Mouse (Mus musculus): ENCODE data around the gene Ifnlr1. TPM values are rescaled to one million over a fixed set of nuclear protein-coding genes. Genes with fewer than 3 reads are reported as not detected.
"Not testable (repeated sequence)": the region's sequence is repeated elsewhere in the genome, so short reads cannot be mapped to it uniquely, and the experiment has no call there.

Gene Ifnlr1
- total and polyA plus RNA-seq, 3 experiments: 0.03 TPM; not detected in 2

GRCm38 (mm10) chr4:135714776-135715175 is 28.7 kb downstream of the Ifnlr1 start:
- Histone ChIP-seq H3K4me1 (ENCODE audit: control insufficient read depth in 1 of 2, insufficient read depth in 2 of 2, low read length in 2 of 2) (peaks cover 0 to 12% of the 10 kb centered on the region in 2 experiments; a peak in 2 of 4 replicates), H3K27ac (ENCODE audit: control insufficient read depth, low read depth, low read length) (no peak overlapping the region), H3K9me3 (replicated peaks; ENCODE audit: insufficient read depth, low read length) (no peaks in the 10 kb centered on the region), H3K36me3 (ENCODE audit: control insufficient read depth in 1 of 2, insufficient read depth in 2 of 2, low read length in 2 of 2) (peaks cover 0 to 8% of the 10 kb centered on the region in 2 experiments; a peak in 2 of 4 replicates), H3K4me3 (ENCODE audit: control insufficient read depth in 1 of 2, insufficient read depth in 1 of 2, low read depth in 2 of 2, low read length in 2 of 2) (no peak overlapping the region), H3K79me2 (ENCODE audit: control insufficient read depth, insufficient read depth, low read length, poor library complexity) (no peaks in the 10 kb centered on the region), H3K9ac (ENCODE audit: control insufficient read depth, low read depth, low read length, poor library complexity, severe bottlenecking) (no peak overlapping the region), H3K27me3 (ENCODE audit: control insufficient read depth in 1 of 2, insufficient read depth in 2 of 2, low read length in 2 of 2) (no peaks in the 10 kb centered on the region)
- no peak for TF ChIP-seq ELF1 (IDR thresholded peaks at IDR 0.05; ENCODE audit: low read depth, low read length)
- 0 out of 2 replicates have a peak, but pooled peaks have one; percentile 67 for TF ChIP-seq JUND (IDR thresholded peaks at IDR 0.05; ENCODE audit: low read depth, low read length)
- TF ChIP-seq ETS1 (IDR thresholded peaks at IDR 0.05; ENCODE audit: low read depth, low read length): peak; percentile 33; the same call in 1 of the 2 replicates
- peak; percentile 53 for DNase-seq (ENCODE audit: low read depth, low spot score)

- H3K27me3 ChIP-seq (ENCODE audit: control insufficient read depth in 1 of 2, insufficient read depth in 2 of 2, low read length in 2 of 2); H3K4me1 ChIP-seq (ENCODE audit: control insufficient read depth in 1 of 2, insufficient read depth in 2 of 2, low read length in 2 of 2); H3K27ac ChIP-seq (ENCODE audit: control insufficient read depth, low read depth, low read length); H3K36me3 ChIP-seq (ENCODE audit: control insufficient read depth in 1 of 2, insufficient read depth in 2 of 2, low read length in 2 of 2); DNase-seq (ENCODE audit: low read depth, low spot score); H3K4me3 ChIP-seq (ENCODE audit: control insufficient read depth in 1 of 2, insufficient read depth in 1 of 2, low read depth in 2 of 2, low read length in 2 of 2); H3K79me2 ChIP-seq (ENCODE audit: control insufficient read depth, insufficient read depth, low read length, poor library complexity); H3K9ac ChIP-seq (ENCODE audit: control insufficient read depth, low read depth, low read length, poor library complexity, severe bottlenecking); H3K9me3 ChIP-seq (replicated peaks; ENCODE audit: insufficient read depth, low read length): not testable (repeated sequence)
Observed at GRCm38 (mm10) chr4:135716438-135716837, 30.4 kb downstream of the Ifnlr1 start.

GRCm38 (mm10) chr4:135722540-135723290 is 36.6 kb downstream of the Ifnlr1 start:
- H3K9me3 ChIP-seq (replicated peaks; ENCODE audit: insufficient read depth, low read length): no peaks in the 10 kb centered on the region
- no peak overlapping the region for H3K27ac ChIP-seq (ENCODE audit: control insufficient read depth, low read depth, low read length)
- H3K9ac ChIP-seq (ENCODE audit: control insufficient read depth, low read depth, low read length, poor library complexity, severe bottlenecking): no peak overlapping the region
- TF ChIP-seq BHLHE40 (IDR thresholded peaks at IDR 0.05; ENCODE audit: borderline replicate concordance, low read depth, low read length) (no peak), RAD21 (IDR thresholded peaks at IDR 0.05; ENCODE audit: low read depth, low read length) (no peak; the same call in 1 of the 2 replicates), ZC3H11A (IDR thresholded peaks at IDR 0.05; ENCODE audit: low read depth, low read length) (no peak), CTCF (IDR thresholded peaks at IDR 0.05 in 2 of 3, conservative IDR thresholded peaks at IDR 0.05 in 1 of 3; ENCODE audit: control insufficient read depth in 1 of 3, insufficient read depth in 1 of 3, low read depth in 2 of 3, low read length in 3 of 3, poor library complexity in 1 of 3, severe bottlenecking in 1 of 3) (peak in 2 of 3 experiments; percentile 42 to 44), SMC3 (IDR thresholded peaks at IDR 0.05; ENCODE audit: low read depth, low read length) (peak; percentile 39)
- no peaks in the 10 kb centered on the region for H3K4me1 ChIP-seq (ENCODE audit: control insufficient read depth in 1 of 2, insufficient read depth in 2 of 2, low read length in 2 of 2)
- no peaks in the 10 kb centered on the region for H3K79me2 ChIP-seq (ENCODE audit: control insufficient read depth, insufficient read depth, low read length, poor library complexity)
- peak; percentile 27 for DNase-seq (ENCODE audit: low read depth, low spot score)
- no peak overlapping the region for H3K4me3 ChIP-seq (ENCODE audit: control insufficient read depth in 1 of 2, insufficient read depth in 1 of 2, low read depth in 2 of 2, low read length in 2 of 2)
- H3K36me3 ChIP-seq (ENCODE audit: control insufficient read depth in 1 of 2, insufficient read depth in 2 of 2, low read length in 2 of 2): no peaks in the 10 kb centered on the region
- no peaks in the 10 kb centered on the region for H3K27me3 ChIP-seq (ENCODE audit: control insufficient read depth in 1 of 2, insufficient read depth in 2 of 2, low read length in 2 of 2)
